Mouse (Mus musculus) brain, embryonic 14.5 days (tissue): Measurements from ENCODE around the gene Fgd3.

ENCODE experiments used
- CTCF ChIP-seq: fragments of 200-500 bp; IDR thresholded peaks from 2 replicates; pipeline ENCODE4 v1.5.1; 2012; ENCODE audit warnings: inconsistent platforms, mild to moderate bottlenecking, moderate library complexity, borderline replicate concordance; ENCODE audit not compliant: insufficient read depth, insufficient read length; ENCODE audit errors: extremely low read depth
- POLR2A ChIP-seq: fragments of 200-500 bp; IDR thresholded peaks from 2 replicates; pipeline ENCODE4 v1.6.1; 2012; ENCODE audit warnings: mild to moderate bottlenecking, inconsistent platforms, borderline replicate concordance; ENCODE audit not compliant: poor library complexity, insufficient read depth, insufficient read length, severe bottlenecking; ENCODE audit errors: extremely low read depth

- no peak for TF ChIP-seq CTCF
- no peak for TF ChIP-seq POLR2A
Observed at GRCm38 (mm10) chr13:49246626-49247025, 73.5 kb downstream of the Fgd3 start.
